Mouse (Mus musculus) thymus, postnatal 36 days (tissue): ENCODE results near the gene Tbc1d9b.
"Not testable (repeated sequence)": the region's sequence is repeated elsewhere in the genome, so short reads cannot be mapped to it uniquely, and the experiment has no call there.

Experiments
- DNase-seq, 2 experiments: peaks; one replicate each; pipeline ENCODE4 v3.0.0; 2022; ENCODE audit warnings: mixed read lengths in 2 of 2

The Tbc1d9b gene

DNA sequence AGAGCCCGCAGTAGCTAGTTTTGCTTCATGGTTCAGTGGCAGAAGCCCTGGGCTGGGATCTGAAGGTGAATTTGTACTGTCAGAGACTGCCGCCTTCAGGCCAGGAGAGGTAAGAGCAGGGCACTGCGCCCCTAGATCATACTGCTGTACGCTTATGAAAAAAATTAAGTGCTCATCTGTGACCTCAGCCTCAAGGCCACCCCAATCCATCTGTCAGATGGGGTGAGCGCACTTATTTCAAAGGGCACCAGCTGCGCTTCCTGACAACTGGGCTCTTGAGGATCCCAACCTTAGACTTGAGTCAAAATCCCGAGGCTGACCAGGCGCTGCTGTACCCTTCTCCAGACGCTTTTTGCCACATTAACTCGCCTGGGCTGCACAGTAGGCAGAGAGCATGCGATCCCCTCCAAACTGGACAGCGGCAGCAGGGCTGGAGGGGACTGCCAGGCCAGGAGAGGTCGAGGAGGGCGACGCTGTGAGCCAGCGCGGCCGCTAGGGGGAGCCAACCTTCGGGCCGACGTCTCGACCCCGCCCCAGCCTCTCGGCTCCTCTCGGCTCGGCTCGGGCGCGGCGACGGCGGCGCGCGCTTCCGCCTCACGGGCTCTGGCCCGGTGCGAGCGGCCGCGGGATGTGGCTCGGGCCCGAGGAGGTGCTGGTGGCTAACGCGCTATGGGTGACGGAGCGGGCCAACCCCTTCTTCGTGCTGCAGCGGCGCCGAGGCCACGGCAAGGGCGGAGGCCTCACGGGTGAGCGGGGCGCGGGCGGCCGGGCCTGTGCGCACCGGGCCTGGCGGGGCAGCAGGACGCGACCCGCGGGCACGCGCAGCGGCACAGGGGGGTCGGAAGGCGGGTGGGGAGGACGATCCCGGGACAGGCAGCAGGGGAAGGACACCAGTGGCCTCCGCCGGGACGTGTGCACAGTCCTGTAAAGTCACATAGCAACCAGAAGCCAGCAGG lies at the start of gene Tbc1d9b:
Tbc1d9b (plus strand) TSS at position 586 of the 956 bp plus-strand sequence.
- peak; percentile 88 to 91 for DNase-seq

DNA sequence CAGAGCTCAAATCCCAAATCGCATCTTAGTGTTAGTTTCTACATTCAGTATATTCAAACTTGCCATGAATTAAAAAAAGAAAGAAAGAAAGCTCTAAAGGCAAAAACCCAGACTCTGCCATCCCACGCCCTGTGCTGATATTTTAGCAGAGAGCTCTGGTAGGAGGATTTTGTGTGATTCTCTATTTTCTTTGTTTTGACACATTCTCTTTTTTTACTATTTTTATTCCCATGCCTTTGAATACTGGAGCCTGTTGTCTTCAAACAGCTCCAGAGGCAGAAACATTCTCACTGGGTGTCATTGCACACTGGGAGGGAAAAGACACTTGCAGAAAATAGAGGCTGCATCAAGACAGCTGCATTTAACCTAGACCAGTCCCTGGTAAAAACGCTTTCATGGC lies 45.0 kb upstream of the Tbc1d9b start:
- no peak for DNase-seq

DNA sequence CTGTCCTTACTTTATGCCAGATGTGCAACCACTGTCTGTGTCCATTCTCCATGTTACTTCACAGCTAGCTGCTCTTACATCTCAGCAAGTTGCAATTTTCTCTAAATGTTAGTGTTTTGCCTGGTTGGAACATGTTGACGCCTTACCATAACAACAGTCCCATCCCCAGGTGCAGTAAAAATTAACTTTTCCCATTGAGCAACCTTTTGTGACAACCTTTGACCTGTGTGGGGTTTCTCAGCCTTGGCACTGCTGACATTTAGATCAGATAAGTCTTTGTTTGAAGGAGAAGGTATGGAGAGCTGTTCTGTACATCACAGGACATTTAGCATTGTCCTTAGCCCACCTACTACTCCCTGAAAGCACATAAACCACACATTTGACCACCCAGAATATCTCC lies 41.4 kb upstream of the Tbc1d9b start:
- no peak for DNase-seq

DNA sequence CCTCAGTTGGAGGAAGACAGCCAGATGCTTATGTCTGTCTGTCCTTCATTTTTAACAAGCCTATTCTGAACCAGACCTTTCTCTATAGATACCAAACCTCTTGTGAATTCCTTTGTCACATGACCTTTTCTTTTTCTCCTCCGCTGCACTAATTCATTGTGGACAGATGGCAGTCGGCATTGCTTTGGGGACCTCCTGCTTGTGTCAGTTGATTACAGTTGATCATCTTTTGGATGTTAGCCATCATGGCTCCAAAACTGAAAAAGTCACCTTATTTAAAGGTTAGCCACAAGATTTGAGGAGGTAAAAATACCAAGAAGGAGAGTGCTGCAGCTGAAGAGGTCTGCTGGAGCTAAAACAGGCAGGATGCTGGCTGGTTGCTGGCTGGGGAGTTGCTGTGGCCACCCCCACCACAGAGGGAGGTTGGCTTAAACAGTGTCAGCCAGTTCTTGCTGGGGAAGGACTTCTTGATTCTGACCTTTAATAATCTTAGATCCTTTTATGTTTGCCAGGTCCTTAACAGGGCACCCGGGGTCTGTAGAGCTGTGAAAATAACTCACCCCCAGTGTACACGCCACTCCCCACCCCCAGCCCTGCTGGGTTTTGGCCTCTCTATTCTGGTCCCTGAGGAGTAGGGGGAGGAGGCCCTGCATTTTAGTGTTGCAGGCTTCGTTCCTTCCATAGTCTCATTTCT lies 40.1 kb upstream of the Tbc1d9b start:
- no peak for DNase-seq

DNA sequence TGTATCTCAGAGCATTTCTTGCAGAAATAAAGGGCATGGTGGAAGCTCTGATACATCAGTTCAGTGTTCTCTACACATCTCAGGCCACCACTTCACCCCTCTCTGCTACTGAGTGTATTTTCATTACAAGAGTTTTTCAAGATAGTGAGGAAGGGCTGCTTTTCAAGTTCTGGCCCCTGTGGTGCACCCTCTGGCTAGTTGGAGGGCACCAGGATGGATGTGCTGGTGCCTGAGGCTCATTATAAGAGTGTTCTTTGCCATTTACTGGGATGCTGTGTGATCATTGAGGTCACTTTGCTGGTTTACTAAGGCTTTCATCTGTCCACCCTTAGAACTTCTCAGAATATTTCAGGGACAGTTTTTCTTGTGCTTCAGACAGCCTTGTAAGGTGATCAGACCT lies 39.5 kb upstream of the Tbc1d9b start:
- no peak for DNase-seq

DNA sequence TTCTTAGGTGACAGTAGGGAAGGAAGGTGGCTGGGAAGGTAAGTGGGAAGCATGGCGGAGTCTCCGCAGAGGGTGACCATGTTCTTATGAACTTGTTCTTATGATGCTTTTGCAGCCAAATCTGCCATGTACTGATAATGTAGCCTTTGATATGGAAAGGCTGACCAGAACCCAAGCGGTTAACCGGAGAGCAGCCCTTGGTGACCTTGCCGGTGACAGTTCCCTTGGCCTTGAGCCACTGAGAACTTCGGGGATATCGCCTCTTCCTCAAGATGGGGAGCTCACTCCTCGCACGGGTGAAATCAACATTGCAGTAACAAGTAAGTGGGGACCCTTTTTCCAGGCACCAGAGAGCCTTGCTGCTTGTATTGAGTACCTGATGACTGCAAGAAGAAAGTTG lies 35.5 kb upstream of the Tbc1d9b start:
- DNase-seq, result no peak

DNA sequence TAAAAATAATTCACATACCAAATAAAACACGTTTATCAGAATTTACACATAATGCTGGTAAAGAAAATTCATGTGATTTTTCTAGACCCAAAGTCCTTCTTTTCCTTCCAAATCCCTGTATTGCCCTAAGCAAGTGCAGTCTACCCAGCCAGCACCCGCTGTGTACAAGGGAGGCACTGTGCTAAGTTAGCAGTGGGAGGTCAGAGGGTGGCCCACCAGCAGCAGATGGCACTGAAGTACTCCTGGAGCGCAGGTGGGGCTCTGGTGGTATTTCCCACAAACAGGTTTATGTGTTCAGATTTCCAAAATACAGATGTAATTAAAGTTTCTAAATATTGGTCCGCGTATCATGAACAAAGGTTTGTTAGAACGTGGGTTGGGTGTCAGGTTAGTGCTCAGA lies 34.1 kb upstream of the Tbc1d9b start:
- DNase-seq, result no peak

DNA sequence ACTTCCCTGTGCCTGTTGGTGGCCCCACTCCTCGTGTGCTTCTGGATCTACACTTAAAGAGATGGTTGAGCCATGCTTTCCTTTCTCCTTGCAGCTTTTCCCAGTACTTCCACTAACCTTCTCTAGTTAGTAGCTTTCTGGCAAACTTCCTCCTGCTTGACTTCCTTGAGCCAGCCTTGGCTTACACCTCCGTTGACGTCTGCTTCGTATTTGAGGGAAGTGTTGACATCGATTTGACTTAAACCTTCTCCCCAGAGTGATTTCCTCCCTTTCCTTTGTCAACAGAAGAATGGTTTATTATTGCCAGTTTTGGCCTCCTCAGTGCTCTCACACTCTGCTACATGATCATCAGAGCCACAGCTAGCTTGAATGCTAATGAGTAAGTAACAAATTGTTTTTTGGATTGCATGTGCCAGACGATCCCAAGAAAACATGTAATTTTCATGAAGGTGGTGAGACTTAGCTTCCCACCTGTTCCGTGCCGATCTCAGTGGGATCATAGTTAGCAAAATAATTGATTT lies 32.2 kb upstream of the Tbc1d9b start:
- DNase-seq, result no peak

DNA sequence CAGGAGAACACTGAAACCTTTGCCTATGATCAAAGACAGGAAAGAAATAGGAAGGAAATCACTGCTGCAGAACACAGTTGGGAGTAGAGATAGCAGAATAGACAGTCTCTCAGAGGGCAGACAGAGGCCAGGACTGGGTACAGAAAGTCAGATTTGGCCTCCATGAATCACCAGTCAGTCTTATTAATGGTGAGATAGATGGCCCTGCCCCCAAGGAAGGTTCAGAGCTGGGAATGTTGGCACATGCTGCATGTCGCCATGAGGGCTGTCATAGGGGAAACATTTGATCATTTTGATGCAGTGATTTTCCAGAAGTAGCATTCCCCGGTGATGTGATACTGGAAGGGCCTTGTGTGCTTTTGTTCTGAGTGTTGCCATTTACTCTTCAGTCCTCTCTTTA lies 31.5 kb upstream of the Tbc1d9b start:
- no peak for DNase-seq

DNA sequence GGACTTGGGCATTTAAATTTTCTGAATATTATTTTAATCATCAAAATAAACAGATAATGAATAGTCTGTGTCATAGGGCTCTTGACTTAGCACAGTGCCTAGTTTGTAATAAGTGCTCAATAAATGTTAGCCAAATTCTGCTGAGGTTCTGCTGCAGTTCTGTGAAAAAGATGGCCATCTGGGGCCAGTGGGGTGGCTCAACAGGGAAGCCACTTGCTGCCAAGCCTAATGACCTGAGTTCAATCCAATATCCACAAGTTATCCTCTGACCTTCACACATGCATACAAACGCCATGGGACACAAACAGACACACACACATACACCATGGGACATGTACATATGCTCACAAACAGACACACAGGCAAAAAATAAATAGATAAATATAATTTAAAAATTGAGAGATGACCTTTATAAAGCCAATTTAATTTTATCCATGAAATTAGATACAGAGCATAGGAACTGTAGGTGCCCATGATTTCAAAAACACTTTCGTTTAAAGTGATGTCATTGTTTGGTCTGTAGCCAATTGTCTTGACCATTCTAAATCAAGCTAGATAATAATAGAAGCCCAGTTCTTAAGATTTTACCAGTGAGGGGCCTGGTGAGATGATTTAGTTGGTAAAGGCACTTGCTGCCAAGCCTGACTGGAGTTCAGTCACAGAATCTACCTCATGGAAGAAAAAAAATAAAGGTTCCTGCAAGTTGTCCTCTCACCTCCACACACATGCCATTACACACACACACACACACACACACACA lies 30.5 kb upstream of the Tbc1d9b start:
- no peak for DNase-seq

DNA sequence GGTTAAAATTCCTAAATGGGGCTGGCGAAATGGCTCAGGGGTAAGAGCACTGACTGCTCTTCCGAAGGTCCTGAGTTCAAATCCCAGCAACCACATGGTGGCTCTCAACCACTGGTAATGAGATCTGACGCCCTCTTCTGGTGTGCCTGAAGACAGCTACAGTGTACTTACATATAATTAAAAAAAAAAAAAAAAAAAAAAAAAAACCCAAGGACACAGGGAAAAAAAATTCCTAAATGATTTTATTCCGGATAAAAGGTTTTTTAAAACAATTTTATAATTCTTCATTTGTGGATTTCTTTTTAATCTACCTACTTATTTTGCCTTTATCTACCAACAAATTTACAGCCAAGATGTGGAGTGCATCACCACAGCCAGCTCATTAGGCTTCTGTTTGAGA lies 29.2 kb upstream of the Tbc1d9b start:
- not testable (repeated sequence) for DNase-seq

DNA sequence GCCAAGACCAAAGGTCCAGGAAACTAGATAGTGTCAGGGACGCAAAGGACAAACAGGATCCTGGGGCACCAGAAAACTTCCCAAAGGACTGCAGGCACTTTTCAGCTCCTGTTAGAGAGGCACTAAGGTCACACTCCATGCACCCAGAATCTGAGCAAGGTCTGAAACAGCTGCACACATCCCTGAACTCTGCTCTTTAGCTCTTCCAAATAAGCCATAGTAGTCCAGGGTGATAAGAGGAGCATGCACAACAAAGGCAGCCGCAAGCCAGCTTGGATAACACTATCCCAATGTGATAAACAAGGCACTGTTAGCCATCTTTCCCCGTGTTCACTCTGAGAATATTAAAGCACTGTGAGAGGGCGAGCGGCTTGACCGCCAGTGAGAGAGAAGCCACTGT lies 27.2 kb upstream of the Tbc1d9b start:
- DNase-seq, result no peak

DNA sequence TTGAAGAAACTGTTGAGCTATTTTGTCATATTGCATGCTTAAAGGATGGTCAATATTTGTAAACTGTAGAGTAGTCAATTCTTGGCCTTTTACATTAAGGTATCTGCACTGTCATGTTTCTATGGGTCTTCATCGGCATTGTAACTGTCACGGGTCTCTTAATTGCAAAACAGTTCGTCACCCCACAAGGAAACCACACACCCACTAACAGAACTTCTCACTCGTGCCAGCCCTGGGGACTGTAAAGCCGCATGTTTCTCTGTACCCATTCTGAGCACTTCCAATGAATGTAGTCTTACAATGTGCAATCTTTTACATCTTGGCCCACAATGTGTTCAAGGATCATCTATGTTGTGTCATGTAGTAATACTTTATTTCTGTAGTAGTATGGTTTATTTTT lies 26.0 kb upstream of the Tbc1d9b start:
- DNase-seq, result no peak

DNA sequence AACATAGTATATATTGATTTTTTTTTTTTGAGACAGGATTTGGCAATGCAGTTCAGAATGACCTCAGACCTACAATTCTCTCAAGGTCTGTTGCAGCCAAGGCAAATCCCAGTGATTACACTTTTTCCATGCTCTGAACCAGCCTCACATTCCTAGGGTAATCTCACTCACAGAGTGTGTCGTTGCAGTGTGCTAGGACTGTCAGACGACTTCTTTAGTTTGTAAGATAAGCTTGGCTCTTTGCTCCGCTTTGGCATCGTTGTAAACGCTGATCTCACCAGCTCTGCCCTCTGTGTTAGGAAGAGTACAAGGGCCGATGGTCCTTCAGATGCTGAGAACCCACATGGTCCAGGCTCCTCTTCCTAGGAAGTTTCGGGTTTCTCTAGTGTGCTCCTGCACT lies 25.2 kb upstream of the Tbc1d9b start:
- no peak for DNase-seq

DNA sequence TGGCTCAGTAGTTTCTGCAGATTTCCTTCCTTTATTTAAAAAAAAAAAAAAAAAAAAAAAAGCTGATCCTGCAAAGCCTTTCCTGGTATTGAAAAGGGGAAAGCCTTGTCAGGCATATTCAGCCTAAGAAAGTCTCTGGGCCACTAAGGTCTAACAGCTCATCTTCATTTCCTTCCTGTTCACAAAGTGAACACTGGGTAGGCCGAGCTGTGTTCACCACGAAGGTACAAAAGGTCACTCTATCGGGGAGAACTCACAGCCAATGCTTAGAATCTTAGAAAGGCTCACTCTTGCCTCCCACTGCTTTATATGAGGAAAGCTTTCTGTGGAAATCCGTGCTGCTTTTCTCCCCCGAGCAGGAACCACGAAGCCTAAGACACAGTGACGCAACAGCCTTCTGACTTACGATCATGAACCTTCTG lies 22.4 kb upstream of the Tbc1d9b start:
- DNase-seq, result no peak

DNA sequence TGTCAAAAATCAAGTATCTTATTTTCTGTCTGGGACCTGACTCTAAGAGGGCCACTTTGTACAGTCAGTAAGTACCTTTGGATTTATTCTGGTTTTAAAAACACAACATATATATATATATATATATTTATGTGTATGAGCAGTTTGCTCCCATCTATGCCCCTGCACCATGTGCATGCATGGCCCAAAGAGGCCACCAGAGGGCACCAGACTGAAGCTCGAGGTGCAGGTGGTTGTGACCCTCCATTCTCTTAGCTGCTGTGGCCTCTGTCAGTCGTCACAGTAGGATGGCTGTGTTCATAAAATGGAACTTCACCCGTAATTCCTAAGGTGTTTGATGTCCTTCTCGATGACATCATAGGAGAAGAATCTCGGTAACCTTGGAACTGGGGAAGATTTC lies 16.9 kb upstream of the Tbc1d9b start:
- peak; percentile 83 to 86 for DNase-seq

DNA sequence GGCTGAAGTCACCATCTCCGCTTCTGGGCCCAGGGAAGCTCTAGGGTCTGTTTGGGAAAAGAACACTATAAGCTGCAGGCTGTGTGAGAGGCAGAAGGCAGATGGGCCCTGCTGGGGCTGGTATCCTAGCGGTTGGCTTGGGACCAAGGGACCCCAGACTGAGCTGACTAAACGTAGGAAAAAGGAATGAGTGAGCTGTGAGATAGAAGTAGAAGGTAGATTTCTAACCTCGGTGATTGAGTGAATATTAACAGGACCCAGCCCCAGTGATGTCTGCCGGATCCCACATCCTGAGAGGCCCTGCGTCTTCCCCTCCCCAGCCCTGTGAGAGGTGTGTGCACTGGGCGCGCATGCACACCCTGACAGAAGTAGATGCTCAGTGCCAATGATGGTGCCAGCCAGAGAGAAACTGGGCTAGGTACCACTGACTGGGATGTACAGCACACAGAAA lies 8.5 kb upstream of the Tbc1d9b start:
- DNase-seq, result no peak

DNA sequence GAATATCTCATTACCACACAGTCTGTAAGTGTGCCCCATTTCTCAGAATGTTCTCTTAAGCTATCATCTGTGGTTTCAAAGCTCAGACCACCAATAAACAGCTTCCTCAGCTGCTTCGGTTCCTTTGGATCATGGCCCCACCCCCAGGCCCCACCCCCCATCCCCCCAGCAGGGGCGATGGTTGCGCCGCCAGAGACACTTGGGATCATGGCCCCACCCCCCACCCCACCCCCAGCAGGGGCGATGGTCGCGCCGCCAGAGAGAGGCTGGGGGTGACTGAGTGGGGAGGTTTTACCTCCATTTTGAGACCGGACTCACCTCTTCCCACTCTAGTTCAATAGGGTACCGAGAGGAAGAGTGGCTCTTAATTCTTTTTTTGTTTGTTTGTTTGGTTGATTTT lies 3.4 kb upstream of the Tbc1d9b start:
- DNase-seq, result no peak

DNA sequence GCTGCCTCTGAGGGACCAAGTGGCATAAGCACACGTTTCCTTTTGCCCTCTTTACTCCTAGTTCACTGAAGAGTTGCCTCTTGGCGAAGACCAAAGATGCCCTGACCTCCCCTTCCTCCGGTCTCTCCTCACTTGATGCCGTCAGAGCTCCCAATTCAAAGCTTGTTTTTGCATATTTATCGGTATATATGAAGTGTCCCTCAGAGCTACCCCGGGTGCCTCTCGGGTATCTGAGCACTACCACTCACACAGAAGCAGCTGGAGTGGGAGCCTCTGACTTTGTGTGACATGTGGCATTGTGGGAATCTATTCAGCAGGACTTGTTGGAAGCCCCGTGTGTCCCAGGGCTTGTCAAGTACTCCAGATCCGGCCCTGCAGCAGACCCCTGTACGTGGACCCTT lies 605 bp downstream of the Tbc1d9b start:
- DNase-seq, result no peak

DNA sequence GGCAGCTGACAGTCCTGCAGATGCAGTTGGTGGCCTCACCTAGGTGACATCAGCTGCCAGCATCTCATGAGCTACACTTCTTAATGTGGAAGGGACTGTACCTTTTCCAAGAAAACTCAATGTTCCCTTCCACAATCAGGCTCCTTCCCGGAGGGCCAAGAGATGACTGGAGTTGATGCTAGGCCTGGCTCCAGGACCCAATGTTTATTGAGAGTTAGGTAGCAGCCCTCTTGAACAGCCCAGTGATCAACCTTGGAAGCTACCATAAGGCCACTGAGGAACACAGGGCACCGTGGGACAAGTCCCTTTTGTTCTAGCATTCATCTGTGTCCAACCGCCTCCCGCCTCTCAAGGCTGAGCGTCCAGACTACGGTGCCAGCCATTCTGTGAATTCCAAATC lies 1.1 kb downstream of the Tbc1d9b start:
- DNase-seq, result no peak

DNA sequence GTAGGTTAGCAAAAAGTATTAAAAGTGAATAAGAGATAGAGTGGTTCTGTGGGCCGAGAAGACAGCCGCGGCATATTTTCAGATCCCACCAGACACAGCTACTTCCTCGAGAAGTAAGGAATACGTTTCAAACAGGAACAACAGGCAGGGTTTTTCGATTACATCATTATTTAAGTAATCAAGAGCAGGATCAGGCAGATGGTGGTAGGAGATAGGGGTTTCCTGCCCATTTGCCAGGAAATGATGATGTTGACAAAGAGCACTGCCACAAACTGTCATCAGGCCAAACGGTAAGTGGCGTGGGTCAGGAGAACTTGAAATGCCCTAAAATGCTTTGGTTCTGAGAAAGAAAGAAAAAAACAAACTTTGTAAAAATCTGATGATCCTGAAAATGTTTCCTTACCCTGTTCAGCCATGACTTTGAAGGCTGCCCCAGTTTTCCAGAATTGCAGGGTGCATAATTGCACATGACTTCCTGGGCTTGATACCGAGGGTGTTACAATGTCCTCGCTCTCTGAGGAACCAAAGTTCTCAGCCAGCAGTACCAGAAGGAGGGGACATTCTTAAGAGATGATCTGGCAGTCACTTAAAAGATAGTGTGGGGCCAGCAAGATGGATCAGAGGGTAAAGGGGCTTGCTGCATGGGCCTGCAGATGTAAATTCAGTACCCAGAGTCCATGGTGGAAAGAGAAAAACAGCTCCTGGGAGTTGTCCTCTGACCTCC lies 3.1 kb downstream of the Tbc1d9b start:
- no peak for DNase-seq

DNA sequence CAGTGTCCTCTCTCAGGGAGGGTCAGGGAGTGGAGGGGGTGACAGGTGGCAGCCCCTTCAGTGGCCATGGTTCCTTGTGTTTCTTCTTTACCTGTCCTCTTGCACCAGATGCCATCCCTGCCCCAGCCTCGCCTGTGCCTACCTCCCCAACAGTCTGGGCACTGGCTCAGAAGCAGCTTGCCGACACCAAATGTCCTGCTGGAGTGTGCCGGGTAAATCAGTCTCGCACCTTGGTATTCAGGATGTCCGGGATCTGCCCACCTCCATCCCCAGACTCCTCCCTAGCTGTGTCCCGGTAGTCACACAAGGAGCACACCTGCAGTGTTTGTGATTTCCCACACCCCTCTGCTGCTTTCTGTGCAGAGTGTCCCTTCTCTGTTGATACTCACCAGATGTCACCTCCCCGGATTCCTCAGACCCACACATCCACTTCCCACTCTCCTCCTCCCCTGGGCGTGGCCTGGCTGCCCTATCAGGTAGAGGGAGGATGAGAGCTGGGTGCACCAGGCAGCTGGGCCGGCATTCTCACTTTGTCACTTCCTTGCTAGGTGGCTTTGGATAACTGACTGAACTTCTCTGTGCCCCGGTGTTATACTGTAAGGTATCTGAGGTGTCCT lies 7.1 kb downstream of the Tbc1d9b start:
- no peak for DNase-seq
